Comparison of ENCODE assay signal across 8 mouse cellular contexts in genomic region chr11:16507385-16508051, GRCm38 (mm10). TPM values are rescaled to one million over a fixed set of nuclear protein-coding genes. Genes with fewer than 3 reads are reported as not detected.
DNase-seq lines count a peak whose midpoint lies in the region; ATAC-seq and TF ChIP-seq lines count a peak whose summit lies in the region.

No protein-coding gene starts in this region.

- peak overlapping the region; percentile 97 for H3K9ac ChIP-seq in forebrain, postnatal 0 days
- H3K9ac ChIP-seq in midbrain, embryonic 16.5 days (ENCODE audit: low read depth, low read length) = peak overlapping the region; percentile 95

- H3K4me2 ChIP-seq in forebrain, postnatal 0 days (ENCODE audit: low read depth) = peak overlapping the region; percentile 83
- peak overlapping the region; percentile 90 for H3K4me2 ChIP-seq in midbrain, embryonic 16.5 days (ENCODE audit: low read length)

- ATAC-seq in forebrain, postnatal 0 days = peak; percentile 46
- ATAC-seq in midbrain, embryonic 16.5 days = no peak; the same call in 1 of the 2 replicates

- H3K9me3 ChIP-seq in forebrain, postnatal 0 days (ENCODE audit: low read length) = no peaks in the 10 kb centered on the region
- H3K9me3 ChIP-seq in limb, embryonic 10.5 days (replicated peaks) = no peaks in the 10 kb centered on the region
- no peaks in the 10 kb centered on the region for H3K9me3 ChIP-seq in midbrain, embryonic 16.5 days (replicated peaks; ENCODE audit: control insufficient read depth, low read length, poor library complexity, severe bottlenecking)

- peak overlapping the region; percentile 96 for H3K27ac ChIP-seq in forebrain, postnatal 0 days (ENCODE audit: low read depth, low read length)
- H3K27ac ChIP-seq in limb, embryonic 10.5 days = peak overlapping the region; percentile 95
- peak overlapping the region; percentile 86 for H3K27ac ChIP-seq in midbrain, embryonic 16.5 days (ENCODE audit: low read length)

- TF ChIP-seq CTCF in forebrain, postnatal 0 days (IDR thresholded peaks at IDR 0.05; ENCODE audit: low read depth) = no peak

- H3K36me3 ChIP-seq in forebrain, postnatal 0 days (ENCODE audit: insufficient read depth) = peaks cover 9% of the 10 kb centered on the region
- H3K36me3 ChIP-seq in limb, embryonic 10.5 days = peaks cover 41% of the 10 kb centered on the region
- H3K36me3 ChIP-seq in midbrain, embryonic 16.5 days (ENCODE audit: control insufficient read depth, insufficient read depth, low read length) = peaks cover 15% of the 10 kb centered on the region

- peak overlapping the region; percentile 91 for H3K4me3 ChIP-seq in forebrain, postnatal 0 days (ENCODE audit: low read depth, low read length)
- peak overlapping the region; percentile 91 for H3K4me3 ChIP-seq in limb, embryonic 10.5 days
- H3K4me3 ChIP-seq in midbrain, embryonic 16.5 days (ENCODE audit: low read depth, low read length) = peak overlapping the region; percentile 75

- H3K4me1 ChIP-seq in forebrain, postnatal 0 days (ENCODE audit: insufficient read depth) = peaks cover 10% of the 10 kb centered on the region
- H3K4me1 ChIP-seq in limb, embryonic 10.5 days = peaks cover 5% of the 10 kb centered on the region; the same call in 1 of the 2 replicates
- H3K4me1 ChIP-seq in midbrain, embryonic 16.5 days (ENCODE audit: control insufficient read depth, insufficient read depth, low read length) = peaks cover 9% of the 10 kb centered on the region

- DNase-seq in adrenal gland, postnatal 36 days = peak; percentile 15 to 29
- no peak for DNase-seq in adrenal gland, adult 18-20 months (ENCODE audit: low spot score in 2 of 2)
- peak; percentile 20 to 45 for DNase-seq in spleen, postnatal 10 days (ENCODE audit: low spot score in 2 of 2)
- DNase-seq in spleen, postnatal 36 days (ENCODE audit: low spot score in 2 of 2) = no peak
- DNase-seq in forebrain, postnatal 0 days = peak; percentile 10
- DNase-seq in limb, embryonic 10.5 days (ENCODE audit: low spot score) = no peak
- no peak for DNase-seq in right cerebral cortex, adult 2 months (ENCODE audit: low spot score in 2 of 2)

- WGBS in forebrain, postnatal 0 days = 3% methylated on average over 26 of the region's 26 CpGs
- WGBS in limb, embryonic 10.5 days = 6% methylated on average over 26 of the region's 26 CpGs
- WGBS in midbrain, embryonic 16.5 days = 4% methylated on average over 26 of the region's 26 CpGs

- H3K27me3 ChIP-seq in forebrain, postnatal 0 days (ENCODE audit: insufficient read depth, low read length) = no peaks in the 10 kb centered on the region
- H3K27me3 ChIP-seq in limb, embryonic 10.5 days (ENCODE audit: low read depth, poor library complexity, severe bottlenecking) = no peaks in the 10 kb centered on the region
- H3K27me3 ChIP-seq in midbrain, embryonic 16.5 days (ENCODE audit: control insufficient read depth, insufficient read depth, low read depth, low read length) = no peaks in the 10 kb centered on the region

RNA-seq across cellular contexts. Expression of gene Sec61g, which starts 0.8 kb away (rescaled TPM):
- total RNA-seq in adrenal gland, postnatal 36 days (2021) = 10 to 100 TPM in 1 of 2 experiments, 1 to 10 TPM in 1; 8.4 to 14.8 TPM
- 10 to 100 TPM in 1 of 2 experiments, 1 to 10 TPM in 1; 6.0 to 12.6 TPM for total RNA-seq in adrenal gland, adult 18-20 months (2021)
- total RNA-seq in forebrain, postnatal 0 days (2014; rRNA removed) = 25.8 and 41.1 TPM in 2 replicates
- 29.6 and 39.0 TPM in 2 replicates for polyA plus RNA-seq in forebrain, postnatal 0 days (2015; fragmentation: Nextera tagmentation; extraction: Ambion mirVana)
- 40.4 and 41.6 TPM in 2 replicates for polyA plus RNA-seq in limb, embryonic 10.5 days (2016; fragmentation: Nextera tagmentation; extraction: Ambion mirVana)
- polyA plus RNA-seq in midbrain, embryonic 16.5 days (2015; fragmentation: Nextera tagmentation; extraction: Ambion mirVana) = 22.4 and 32.1 TPM in 2 replicates

Comparison
In these comparisons a context has a peak if more than half of its experiments do, and no peak if none do; other contexts are left out.
1. DNase-seq: peak in adrenal gland, postnatal 36 days (2 of 2), spleen, postnatal 10 days (2 of 2) and forebrain, postnatal 0 days (single experiment); none in adrenal gland, adult 18-20 months (0 of 2), spleen, postnatal 36 days (0 of 2), limb, embryonic 10.5 days (single experiment) and right cerebral cortex, adult 2 months (0 of 2).
2. Peak in every context shown above with its lines, with median percentiles within 50 percentile points of each other: H3K27ac ChIP-seq and H3K4me3 ChIP-seq.